Comparison of ENCODE assay signal across 19 mouse cellular contexts in genomic region chr5:49665196-49665595, GRCm38 (mm10).
DNase-seq lines count a peak whose midpoint lies in the region; ATAC-seq lines count a peak whose summit lies in the region.
"Had no signal": no experiment of that assay in that cellular context is flagged by ENCODE, and none has a peak within 500 bp of the region (broad histone marks: within the 10 kb centered on the region; RNA-seq: fewer than 3 reads in every experiment).

No protein-coding gene starts in this region.

- ATAC-seq in cerebellum, adult (ENCODE audit: insufficient number of reproducible peaks, low FRiP score, low TSS enrichment) = no peak
- no peak for ATAC-seq in activated CD4-positive, CD25-positive, alpha-beta regulatory T cell, adult 4 months
- ATAC-seq: CD4-positive, CD25-positive, alpha-beta regulatory T cell, adult 4 months; Patski had no signal

- peak; percentile 65 for DNase-seq in cerebellum, adult 9-10 months
- peak; percentile 46 for DNase-seq in cerebellum, adult 9-11 months
- DNase-seq in cerebellum, adult 8-10 months = no peak
- DNase-seq in brain, adult 2 months (ENCODE audit: low read depth, low spot score) = peak; percentile 65
- DNase-seq: adrenal gland, adult 2 months; adrenal gland, adult 8-10 months; adrenal gland, postnatal 10 days; adrenal gland, postnatal 14 days; adrenal gland, postnatal 25 days; adrenal gland, postnatal 36 days; B cell, adult 2 months; cerebellum, adult 11 months; cerebellum, adult 11-12 months; cerebellum, postnatal 10 days; cerebellum, postnatal 14 days had no signal
